Mouse (Mus musculus) ovary, postnatal 14 days (tissue): ENCODE results near the gene 4930555G01Rik.
"Not testable (repeated sequence)": the region's sequence is repeated elsewhere in the genome, so short reads cannot be mapped to it uniquely, and the experiment has no call there.

Experiments used
- DNase-seq: peaks from one replicate; pipeline ENCODE4 v3.0.0; 2022; ENCODE audit warnings: low spot score

The 4930555G01Rik gene

GRCm38 (mm10) chr14:5050329-5050728 lies at the start of gene 4930555G01Rik:
Gene 4930555G01Rik, plus strand, starts transcription at chr14:5050629.
- DNase-seq = not testable (repeated sequence)

GRCm38 (mm10) chr14:5015591-5015990 lies 34.8 kb upstream of the 4930555G01Rik start, which contains the start of gene Gm3298:
Gene Gm3298, plus strand, starts transcription at chr14:5015891.
- DNase-seq = not testable (repeated sequence)

GRCm38 (mm10) chr14:5070611-5071490 lies 20.4 kb downstream of the 4930555G01Rik start, which contains the start of gene Gm8281:
Gene Gm8281, plus strand, starts transcription at chr14:5071040.
- DNase-seq = not testable (repeated sequence)
